Mouse (Mus musculus): ENCODE measurements around the gene Fam43a. TPM values are rescaled to one million over a fixed set of nuclear protein-coding genes. Genes with fewer than 3 reads are reported as not detected.

Fam43a gene
- polyA plus RNA-seq, 1 experiment, result 19.4 TPM

DNA sequence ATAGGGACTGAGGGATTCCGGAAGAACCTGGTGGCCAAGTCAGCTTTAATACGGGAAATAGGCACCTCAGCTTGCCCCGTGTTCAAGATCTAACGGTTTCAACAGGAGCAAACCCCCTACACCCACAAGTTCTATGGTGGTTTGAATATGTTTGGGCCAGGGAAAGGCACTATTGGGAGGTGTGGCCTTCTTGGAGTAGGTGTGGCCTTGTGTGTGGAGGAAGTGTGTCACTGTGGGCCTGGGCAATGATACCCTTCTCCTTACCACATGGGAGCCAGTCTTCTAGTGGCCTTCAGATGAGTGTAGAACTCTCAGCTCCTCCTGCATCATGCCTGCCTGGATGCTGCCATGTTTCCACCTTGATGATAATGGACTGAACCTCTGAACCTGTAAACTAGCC, 45.5 kb downstream of the Fam43a start:
- Histone ChIP-seq H3K4me1 (ENCODE audit: control insufficient read depth, insufficient read depth, low read length) (0 out of 2 replicates have a peak, but pooled peaks cover 2% of the 10 kb centered on the region), H3K27ac (ENCODE audit: insufficient read depth, low read length) (no peak overlapping the region), H3K4me3 (ENCODE audit: insufficient read depth, low read length) (no peak overlapping the region)
- TF ChIP-seq CTCF (IDR thresholded peaks at IDR 0.05; ENCODE audit: borderline replicate concordance, insufficient read depth, low read length) (no peak), POLR2A (IDR thresholded peaks at IDR 0.05; ENCODE audit: low read depth, low read length) (no peak)

- 0 out of 2 replicates have a peak, but pooled peaks cover 2% of the 10 kb centered on the region for H3K4me1 ChIP-seq (ENCODE audit: control insufficient read depth, insufficient read depth, low read length)
- TF ChIP-seq CTCF (IDR thresholded peaks at IDR 0.05; ENCODE audit: borderline replicate concordance, insufficient read depth, low read length) (no peak), POLR2A (IDR thresholded peaks at IDR 0.05; ENCODE audit: low read depth, low read length) (no peak)
- H3K27ac ChIP-seq (ENCODE audit: insufficient read depth, low read length), result peak overlapping the region; percentile 42; the same call in 1 of the 2 replicates
- no peak overlapping the region for H3K4me3 ChIP-seq (ENCODE audit: insufficient read depth, low read length)
Measured at GRCm38 (mm10) chr16:30645841-30646558, 46.5 kb downstream of the Fam43a start.

GRCm38 (mm10) chr16:30646856-30647255, 47.3 kb downstream of the Fam43a start:
- TF ChIP-seq POLR2A (IDR thresholded peaks at IDR 0.05; ENCODE audit: low read depth, low read length), result no peak
- TF ChIP-seq CTCF (IDR thresholded peaks at IDR 0.05; ENCODE audit: borderline replicate concordance, insufficient read depth, low read length), result no peak
- no peak overlapping the region for H3K4me3 ChIP-seq (ENCODE audit: insufficient read depth, low read length)

DNA sequence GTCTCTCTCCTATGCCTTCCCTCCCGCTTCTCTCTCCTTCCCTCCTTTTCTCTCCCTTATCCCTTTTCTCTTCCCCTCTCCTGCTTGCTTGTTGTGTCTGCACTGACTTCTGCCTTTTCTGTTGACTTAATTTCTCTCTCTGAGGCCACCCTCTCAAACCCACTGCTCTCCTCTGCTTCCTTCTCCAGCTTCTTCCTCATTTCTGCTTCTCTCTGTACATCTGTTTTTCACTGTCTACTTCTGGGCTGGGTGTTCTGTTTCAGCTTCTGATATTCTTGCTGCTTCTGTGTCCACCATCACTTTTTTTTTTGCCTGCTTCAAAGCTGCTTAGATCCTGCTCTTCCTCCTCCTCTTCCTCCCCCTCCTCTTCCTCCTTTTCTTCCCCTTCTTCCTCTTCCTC, 51.8 kb downstream of the Fam43a start:
- TF ChIP-seq CTCF (IDR thresholded peaks at IDR 0.05; ENCODE audit: borderline replicate concordance, insufficient read depth, low read length) (no peak), POLR2A (IDR thresholded peaks at IDR 0.05; ENCODE audit: low read depth, low read length) (no peak)
- H3K4me3 ChIP-seq (ENCODE audit: insufficient read depth, low read length), result no peak overlapping the region
- H3K4me1 ChIP-seq (ENCODE audit: control insufficient read depth, insufficient read depth, low read length), result peaks cover 5% of the 10 kb centered on the region; the same call in 1 of the 2 replicates
- no peak overlapping the region for H3K27ac ChIP-seq (ENCODE audit: insufficient read depth, low read length)

More at GRCm38 (mm10) chr16:30646856-30647255, 47.3 kb downstream of the Fam43a start:
- no peak overlapping the region for H3K27ac ChIP-seq (ENCODE audit: insufficient read depth, low read length)
- H3K4me1 ChIP-seq (ENCODE audit: control insufficient read depth, insufficient read depth, low read length), result 0 out of 2 replicates have a peak, but pooled peaks cover 2% of the 10 kb centered on the region

Other genes with a start within 250 kb of the Fam43a start
- 103 and 135 TPM in 2 replicates for gene Atp13a3, start 193.7 kb upstream of the Fam43a start, polyA plus RNA-seq (2011; ENCODE audit: insufficient read length, low read depth, missing spikeins)
- gene Tmem44, start 48.9 kb upstream of the Fam43a start, polyA plus RNA-seq (2011; ENCODE audit: insufficient read length, low read depth, missing spikeins), result 6.9 and 8.0 TPM in 2 replicates
- gene Lsg1, start 12.1 kb upstream of the Fam43a start, polyA plus RNA-seq (2011; ENCODE audit: insufficient read length, low read depth, missing spikeins), result 31.3 and 39.0 TPM in 2 replicates

Measured in embryonic fibroblast, embryonic 13.5 days (primary cell).